ENCODE assay signal across 8 mouse cellular contexts in genomic region chr4:116991366-116991765, GRCm38 (mm10). TPM values are rescaled to one million over a fixed set of nuclear protein-coding genes. Genes with fewer than 3 reads are reported as not detected.
A peak's percentile ranks its signal among the peaks of the same experiment; 100 is the strongest.
DNase-seq lines count a peak whose midpoint lies in the region; ATAC-seq lines count a peak whose summit lies in the region.

No protein-coding gene starts in this region.

- H3K4me2 ChIP-seq in heart, embryonic 11.5 days, result no peak overlapping the region

- no peaks in the 10 kb centered on the region for H3K27me3 ChIP-seq in heart, embryonic 11.5 days (ENCODE audit: control insufficient read depth, insufficient read depth, low read length)

- no peak overlapping the region for H3K4me3 ChIP-seq in heart, embryonic 11.5 days (ENCODE audit: low read depth, low read length)

- H3K9ac ChIP-seq in heart, embryonic 11.5 days (ENCODE audit: low read depth, low read length), result no peak overlapping the region

- ATAC-seq in heart, embryonic 11.5 days (replicated peaks; ENCODE audit: insufficient number of reproducible peaks, low FRiP score, low TSS enrichment), result no peak
- ATAC-seq in megakaryocyte progenitor cell, adult 5-6 weeks (replicated peaks; ENCODE audit: poor library complexity), result peak; percentile 45

- no peaks in the 10 kb centered on the region; the same call in 1 of the 2 replicates for H3K36me3 ChIP-seq in heart, embryonic 11.5 days (ENCODE audit: control insufficient read depth, insufficient read depth, low read length)

- no peaks in the 10 kb centered on the region for H3K9me3 ChIP-seq in heart, embryonic 11.5 days (replicated peaks; ENCODE audit: control insufficient read depth, low read length)

- peak; percentile 74 to 92 for DNase-seq in heart, adult 18-20 months
- DNase-seq in adrenal gland, postnatal 14 days, result peak; percentile 89
- peak; percentile 69 for DNase-seq in embryo, embryonic 9.5 days (ENCODE audit: extremely low spot score)
- DNase-seq in heart, adult 9 months (ENCODE audit: low spot score in 2 of 2), result peak; percentile 61 to 70
- DNase-seq in layer of hippocampus, postnatal 14 days (ENCODE audit: low spot score in 2 of 2), result peak; percentile 82 to 87
- DNase-seq in skeletal muscle tissue, adult 2 months (ENCODE audit: low read depth, low spot score), result peak; percentile 65

- H3K4me1 ChIP-seq in heart, embryonic 11.5 days (ENCODE audit: control insufficient read depth, insufficient read depth, low read length), result peaks cover 12% of the 10 kb centered on the region; the same call in 1 of the 2 replicates

- 12% methylated on average over 7 of the region's 7 CpGs for WGBS in heart, embryonic 11.5 days (ENCODE audit: insufficient replicate concordance)

- H3K27ac ChIP-seq in heart, embryonic 11.5 days (ENCODE audit: low read depth, low read length), result no peak overlapping the region

RNA-seq across cellular contexts. Expression of gene Urod, which starts 2.8 kb away (rescaled TPM):
- total RNA-seq in heart, adult 18-20 months (2021), result 10 to 100 TPM; 82.6 to 93.6 TPM
- 123 and 140 TPM in 2 replicates for polyA plus RNA-seq in heart, embryonic 11.5 days (2014; fragmentation: Nextera tagmentation; extraction: Ambion mirVana)
- 121 and 129 TPM in 2 replicates for total RNA-seq in adrenal gland, postnatal 14 days (2021)
- 10 to 100 TPM; 49.3 to 60.5 TPM for total RNA-seq in layer of hippocampus, postnatal 14 days (2021)
- total RNA-seq in megakaryocyte progenitor cell, adult 5-6 weeks (2015), result 47.4 and 80.4 TPM in 2 replicates
- 49.4 and 50.7 TPM in 2 replicates for total RNA-seq in megakaryocyte progenitor cell, adult 5-6 weeks (2017)

RNA-seq across cellular contexts. Expression of gene Hectd3, which starts 3.8 kb away (rescaled TPM):
- total RNA-seq in heart, adult 18-20 months (2021), result 10 to 100 TPM; 16.8 to 19.8 TPM
- polyA plus RNA-seq in heart, embryonic 11.5 days (2014; fragmentation: Nextera tagmentation; extraction: Ambion mirVana), result 4.3 and 6.4 TPM in 2 replicates
- total RNA-seq in adrenal gland, postnatal 14 days (2021), result 21.0 and 25.7 TPM in 2 replicates
- total RNA-seq in layer of hippocampus, postnatal 14 days (2021), result 10 to 100 TPM; 43.4 to 43.5 TPM
- 4.2 and 5.2 TPM in 2 replicates for total RNA-seq in megakaryocyte progenitor cell, adult 5-6 weeks (2015)
- total RNA-seq in megakaryocyte progenitor cell, adult 5-6 weeks (2017), result 12.2 and 13.6 TPM in 2 replicates

RNA-seq across cellular contexts. Expression of gene Eif2b3, which starts 27.8 kb away (rescaled TPM):
- 10 to 100 TPM; 16.5 to 16.8 TPM for total RNA-seq in heart, adult 18-20 months (2021)
- polyA plus RNA-seq in heart, embryonic 11.5 days (2014; fragmentation: Nextera tagmentation; extraction: Ambion mirVana), result 34.1 and 36.9 TPM in 2 replicates
- 30.5 and 34.6 TPM in 2 replicates for total RNA-seq in adrenal gland, postnatal 14 days (2021)
- total RNA-seq in layer of hippocampus, postnatal 14 days (2021), result 10 to 100 TPM; 22.3 to 23.8 TPM
- 31.6 and 32.9 TPM in 2 replicates for total RNA-seq in megakaryocyte progenitor cell, adult 5-6 weeks (2015)
- 30.9 and 44.8 TPM in 2 replicates for total RNA-seq in megakaryocyte progenitor cell, adult 5-6 weeks (2017)
